Mouse (Mus musculus) brain, embryonic 14.5 days (tissue): ENCODE measurements around the gene D17Wsu92e.

Source experiments
- CTCF ChIP-seq: fragments of 200-500 bp; IDR thresholded peaks from 2 replicates; pipeline ENCODE4 v1.5.1; 2012; ENCODE audit warnings: inconsistent platforms, mild to moderate bottlenecking, moderate library complexity, borderline replicate concordance; ENCODE audit not compliant: insufficient read depth, insufficient read length; ENCODE audit errors: extremely low read depth
- POLR2A ChIP-seq: fragments of 200-500 bp; IDR thresholded peaks from 2 replicates; pipeline ENCODE4 v1.6.1; 2012; ENCODE audit warnings: mild to moderate bottlenecking, inconsistent platforms, borderline replicate concordance; ENCODE audit not compliant: poor library complexity, insufficient read depth, insufficient read length, severe bottlenecking; ENCODE audit errors: extremely low read depth

DNA sequence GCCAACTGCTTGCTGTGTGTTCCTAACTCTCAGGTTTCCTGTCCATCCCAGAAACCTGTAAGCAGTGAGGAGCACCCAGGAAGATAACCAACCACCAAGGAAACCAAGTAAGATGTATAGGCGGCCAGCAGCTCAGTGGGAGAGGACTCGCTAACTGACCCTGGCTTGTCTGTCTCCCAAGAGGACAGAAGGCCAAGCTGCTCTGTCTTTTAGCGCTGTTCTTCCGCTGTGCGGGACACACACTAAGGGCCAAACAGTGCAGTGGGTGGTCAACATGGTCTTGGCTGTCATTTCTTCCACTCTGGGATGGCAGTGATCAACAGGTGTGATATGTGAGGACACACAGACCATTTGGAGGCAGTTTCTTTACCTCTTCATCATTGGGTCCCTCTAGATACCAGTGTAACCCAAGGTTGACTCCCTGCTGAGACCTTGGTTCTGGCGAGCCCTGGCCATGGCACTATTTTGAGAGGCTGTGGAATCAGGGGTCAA, 70.0 kb downstream of the D17Wsu92e start:
- TF ChIP-seq POLR2A (no peak), CTCF (no peak)
